Mouse (Mus musculus) hindbrain, embryonic 13.5 days (tissue): Measurements from ENCODE around the gene Eya2. TPM values are rescaled to one million over a fixed set of nuclear protein-coding genes. Genes with fewer than 3 reads are reported as not detected.

Experiments
- ATAC-seq: fragments of 200-750 bp; cut with Nextera tagmentation; 2 replicates; pipeline ENCODE4 v1.8.0; 2017; ENCODE audit warnings: moderate TSS enrichment; ENCODE audit not compliant: low FRiP score
- H3K27ac ChIP-seq: fragments of 300-500 bp; sonication (generic); 2 replicates; pipeline ENCODE4 v1.5.1; 2015; ENCODE audit warnings: inconsistent platforms, mild to moderate bottlenecking, moderate library complexity
- H3K27me3 ChIP-seq: fragments of 300-500 bp; sonication (generic); 2 replicates; pipeline ENCODE4 v1.6.1; 2015; ENCODE audit warnings: mild to moderate bottlenecking, inconsistent platforms
- H3K36me3 ChIP-seq: fragments of 300-500 bp; sonication (generic); 2 replicates; pipeline ENCODE4 v1.6.1; 2015; ENCODE audit warnings: mild to moderate bottlenecking, inconsistent platforms
- H3K4me1 ChIP-seq: fragments of 300-500 bp; sonication (generic); replicated peaks from 2 replicates; pipeline ENCODE4 v1.6.1; 2015; ENCODE audit warnings: inconsistent platforms
- H3K4me2 ChIP-seq: fragments of 300-500 bp; sonication (generic); 2 replicates; pipeline ENCODE4 v1.6.1; 2015; ENCODE audit warnings: inconsistent platforms, mild to moderate bottlenecking, moderate library complexity
- H3K4me3 ChIP-seq: fragments of 300-500 bp; sonication (generic); 2 replicates; pipeline ENCODE4 v1.5.1; 2015; ENCODE audit warnings: mild to moderate bottlenecking, inconsistent platforms
- H3K9ac ChIP-seq: fragments of 300-500 bp; sonication (generic); 2 replicates; pipeline ENCODE4 v1.6.1; 2015; ENCODE audit warnings: mild to moderate bottlenecking, inconsistent platforms
- H3K9me3 ChIP-seq: fragments of 300-500 bp; sonication (generic); 2 replicates; pipeline ENCODE4 v1.6.1; 2016; ENCODE audit warnings: inconsistent platforms
- WGBS: fragments of 180-500 bp; shearing (Covaris S2); methylation state at CpG from one replicate; pipeline ENCODE4 v1.1.7; 2015; 5-methylcytosine and 5-hydroxymethylcytosine counted together
- polyA plus RNA-seq: library from polyadenylated mRNA; unstranded; fragments of >200 nt; fragmentation: Nextera tagmentation; extraction: Ambion mirVana; gene quantifications from 2 replicates; pipeline ENCODE4 v1.2.1, GENCODE M21; 2015

Eya2 gene
- polyA plus RNA-seq, 1 experiment from 2014 or later, result 12.8 TPM

DNA sequence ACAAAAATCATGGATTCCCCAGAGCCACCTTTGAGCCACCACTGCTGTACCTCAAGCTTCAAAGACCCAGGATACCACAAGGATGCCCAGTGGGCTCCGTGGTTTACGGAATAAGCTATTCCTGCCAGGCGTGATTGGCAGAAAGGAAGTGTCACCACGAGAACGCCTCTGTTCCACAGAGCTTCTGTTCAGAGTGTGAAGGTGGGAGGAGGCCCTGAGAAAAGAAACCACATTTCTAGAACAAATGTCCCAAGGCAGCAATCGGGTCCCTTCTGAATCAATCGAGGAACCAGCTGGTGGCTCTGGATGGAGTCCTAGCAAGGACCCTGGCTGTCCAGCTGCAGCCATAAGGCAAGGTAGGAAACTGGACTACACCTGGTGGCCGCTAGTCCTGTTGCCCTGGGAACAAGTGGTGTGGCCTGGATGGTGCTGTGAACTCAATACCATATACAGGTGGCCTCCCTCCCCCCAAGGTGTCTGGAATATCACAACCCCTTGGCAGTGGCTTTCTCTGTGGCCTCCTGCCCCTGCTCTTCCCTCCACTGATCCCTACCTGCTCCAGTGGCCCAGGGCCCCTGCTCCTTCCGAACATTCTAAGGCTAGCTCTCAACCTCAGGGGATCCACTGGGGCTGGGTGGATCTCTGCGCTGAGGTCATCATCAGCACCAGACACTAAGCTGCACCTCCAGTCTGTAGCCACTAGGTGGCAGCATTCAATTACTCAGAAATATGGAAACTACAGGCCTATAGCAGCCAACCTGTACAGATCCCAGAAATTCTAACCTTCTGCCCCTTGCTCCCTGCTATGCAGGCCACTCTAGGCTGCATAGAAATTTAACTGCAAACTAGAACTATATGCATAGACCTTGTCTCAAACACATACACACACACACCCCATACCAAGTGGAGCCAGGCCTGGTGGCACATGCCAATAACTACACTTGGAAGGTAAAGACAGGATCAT, 224.4 kb downstream of the Eya2 start:
- Histone ChIP-seq H3K4me2 (no peak overlapping the region), H3K27ac (peak overlapping the region; percentile 74; the same call in 1 of the 2 replicates), H3K4me1 (peaks cover 41% of the 10 kb centered on the region), H3K9me3 (no peaks in the 10 kb centered on the region), H3K4me3 (no peak overlapping the region), H3K27me3 (no peaks in the 10 kb centered on the region), H3K9ac (no peak overlapping the region), H3K36me3 (peaks cover 76% of the 10 kb centered on the region)
- WGBS, result 75% methylated on average over 10 of the region's 10 CpGs
- peak; percentile 61 for ATAC-seq

DNA sequence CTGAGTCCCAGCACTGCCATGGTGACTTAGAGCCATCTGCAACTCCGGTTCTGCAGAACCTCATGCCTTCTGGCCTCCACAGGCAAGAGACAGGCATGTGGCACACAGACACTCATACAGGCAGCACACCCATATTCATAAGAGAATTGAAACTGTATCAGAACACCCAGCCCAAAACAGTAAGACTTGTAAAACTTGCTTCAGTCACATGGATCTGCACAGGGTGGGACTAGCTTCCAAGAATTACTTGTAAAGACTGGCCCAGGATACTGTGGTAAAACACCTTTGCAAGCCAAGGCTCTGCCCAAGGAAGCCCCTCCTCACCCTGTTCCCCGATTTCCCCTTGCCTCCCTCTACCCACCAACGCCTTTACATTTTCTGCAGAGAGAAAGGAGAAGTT, 225.2 kb downstream of the Eya2 start:
- WGBS, result 83% methylated on average over 3 of the region's 3 CpGs
- ATAC-seq, result no peak
- Histone ChIP-seq H3K4me2 (no peak overlapping the region), H3K27me3 (no peaks in the 10 kb centered on the region), H3K36me3 (peaks cover 76% of the 10 kb centered on the region), H3K4me3 (no peak overlapping the region), H3K4me1 (peaks cover 43% of the 10 kb centered on the region), H3K9ac (no peak overlapping the region), H3K27ac (peak overlapping the region; percentile 74), H3K9me3 (no peaks in the 10 kb centered on the region)

DNA sequence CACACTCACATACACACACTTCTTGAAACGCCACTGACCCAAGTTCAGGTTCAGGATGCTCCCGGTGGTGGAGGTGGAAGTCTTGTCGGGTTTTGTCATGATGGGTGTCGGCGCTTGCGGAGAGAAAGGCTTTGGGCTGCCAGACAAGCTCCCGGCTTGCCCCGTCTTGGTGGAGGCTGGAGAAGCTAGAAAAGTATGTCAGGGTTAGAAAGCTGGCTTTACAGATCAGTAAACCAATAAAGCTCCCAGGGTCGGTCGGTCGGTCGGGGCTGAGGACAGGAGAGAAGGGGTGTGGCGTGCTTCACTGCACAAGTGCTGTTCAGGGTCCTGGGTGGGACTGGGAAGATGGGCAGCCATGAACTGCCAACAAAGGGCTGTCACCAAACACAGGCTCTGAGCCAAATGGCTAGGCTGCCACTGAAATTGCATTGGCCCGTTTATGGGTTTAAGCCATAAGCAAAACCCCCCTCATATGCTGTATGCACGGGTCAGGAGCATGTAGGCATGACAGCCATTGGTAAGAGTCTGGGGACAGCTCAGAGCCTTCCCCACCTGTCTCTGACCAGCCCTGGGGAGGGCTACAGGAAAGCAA, 225.8 kb downstream of the Eya2 start:
- Histone ChIP-seq H3K9ac (peak overlapping the region; percentile 30; the same call in 1 of the 2 replicates), H3K36me3 (peaks cover 77% of the 10 kb centered on the region), H3K4me2 (no peak overlapping the region), H3K27me3 (no peaks in the 10 kb centered on the region), H3K4me1 (peaks cover 42% of the 10 kb centered on the region), H3K9me3 (no peaks in the 10 kb centered on the region), H3K4me3 (no peak overlapping the region), H3K27ac (peak overlapping the region; percentile 74)
- ATAC-seq, result no peak
- WGBS, result 80% methylated on average over 15 of the region's 15 CpGs

Other genes starting within 250 kb of the Eya2 start
- 8.1 and 9.3 TPM in 2 replicates for gene Zfp663, start 226.3 kb upstream of the Eya2 start, polyA plus RNA-seq
- 10.8 and 11.3 TPM in 2 replicates for gene Zfp334, start 206.8 kb upstream of the Eya2 start, polyA plus RNA-seq
- gene Ocstamp, start 194.6 kb upstream of the Eya2 start, polyA plus RNA-seq, result 0.04 TPM in 1 of 2 replicates, not detected in the other
- gene Slc13a3, start 121.8 kb upstream of the Eya2 start, polyA plus RNA-seq, result 2.2 and 2.6 TPM in 2 replicates
- gene Trp53rka, start 101.7 kb upstream of the Eya2 start, polyA plus RNA-seq, result 43.0 and 45.4 TPM in 2 replicates
- gene Slc2a10, start 91.2 kb upstream of the Eya2 start, polyA plus RNA-seq, result 2.8 and 3.1 TPM in 2 replicates